Mouse (Mus musculus) ES-Bruce4 (cell line): Measurements from ENCODE around the gene Trmt112.

ENCODE experiments used
- CTCF ChIP-seq: IDR thresholded peaks from one replicate; pipeline ENCODE4 v1.8.1; 2011; ENCODE audit warnings: low read depth, low read length
- EP300 ChIP-seq: IDR thresholded peaks from 2 replicates; pipeline ENCODE4 v1.6.1; 2011; ENCODE audit warnings: low read depth, low read length; ENCODE audit not compliant: insufficient read depth
- POLR2A ChIP-seq: IDR thresholded peaks from one replicate; pipeline ENCODE4 v1.8.1; 2011; ENCODE audit warnings: low read length; ENCODE audit not compliant: insufficient read depth

DNA sequence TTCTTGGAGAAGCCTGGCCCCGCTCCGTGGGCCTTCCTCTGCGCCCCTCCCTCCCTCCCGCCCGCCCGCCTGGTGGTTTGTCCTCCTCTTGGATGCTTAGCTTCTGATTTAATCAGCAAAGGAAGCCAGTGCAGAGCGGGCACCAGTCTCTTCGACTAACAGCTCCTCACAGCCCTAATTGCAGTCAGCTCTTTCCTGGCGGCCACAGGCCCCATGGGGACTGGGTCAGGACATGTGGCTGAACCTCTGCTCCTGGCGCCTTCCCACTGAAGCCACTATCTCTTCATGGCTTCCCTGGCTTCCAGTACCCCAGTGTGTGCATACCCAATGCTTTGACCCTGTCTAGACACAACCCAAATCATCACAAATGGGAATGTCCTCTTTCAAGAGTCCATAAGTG, 47.0 kb downstream of the Trmt112 start:
- no peak for TF ChIP-seq CTCF
- no peak for TF ChIP-seq POLR2A
- no peak for TF ChIP-seq EP300
